Mouse (Mus musculus) NIH3T3 (cell line): ENCODE results near the gene Myo1e.

Source experiments
- DNase-seq: peaks from one replicate; pipeline ENCODE4 v3.0.0-alpha.2; 2012; ENCODE audit warnings: low read depth

Gene Myo1e

DNA sequence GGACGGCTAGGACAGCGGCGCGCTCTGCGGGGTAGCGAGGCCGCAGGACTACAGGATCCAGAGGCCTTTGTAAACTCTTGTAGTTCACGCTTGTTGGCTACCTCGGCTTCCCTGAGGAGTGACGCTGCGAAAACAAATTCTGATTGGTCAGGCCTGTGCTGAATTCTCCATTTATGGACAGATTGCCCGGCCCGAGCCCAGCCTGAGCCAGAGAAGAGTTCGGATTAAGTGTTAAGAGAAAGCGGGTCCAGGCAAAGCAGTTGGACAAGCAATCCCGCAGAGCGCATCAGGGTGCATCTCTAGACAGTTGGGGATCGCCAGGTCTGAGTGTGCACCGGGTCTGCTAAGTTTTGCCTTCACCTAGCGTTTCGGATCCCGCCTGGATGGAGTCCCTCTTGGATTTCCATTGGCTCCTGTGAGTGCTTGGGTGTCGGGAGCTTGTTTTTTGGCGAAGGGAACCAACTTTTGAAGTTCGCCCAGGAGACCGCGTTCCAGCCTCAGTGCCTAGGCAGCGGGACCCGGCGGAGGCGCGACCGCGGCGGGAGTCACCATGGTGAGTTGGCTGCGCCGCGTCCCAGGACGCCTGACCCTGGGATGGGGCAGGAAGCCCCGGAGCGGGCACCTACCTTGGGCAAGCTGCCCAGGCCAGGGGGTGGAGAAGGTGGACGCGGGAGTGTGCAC lies at the start of gene Myo1e:
Myo1e (plus strand) TSS at position 200 of the 681 bp plus-strand sequence.
- peak; percentile 95 for DNase-seq

DNA sequence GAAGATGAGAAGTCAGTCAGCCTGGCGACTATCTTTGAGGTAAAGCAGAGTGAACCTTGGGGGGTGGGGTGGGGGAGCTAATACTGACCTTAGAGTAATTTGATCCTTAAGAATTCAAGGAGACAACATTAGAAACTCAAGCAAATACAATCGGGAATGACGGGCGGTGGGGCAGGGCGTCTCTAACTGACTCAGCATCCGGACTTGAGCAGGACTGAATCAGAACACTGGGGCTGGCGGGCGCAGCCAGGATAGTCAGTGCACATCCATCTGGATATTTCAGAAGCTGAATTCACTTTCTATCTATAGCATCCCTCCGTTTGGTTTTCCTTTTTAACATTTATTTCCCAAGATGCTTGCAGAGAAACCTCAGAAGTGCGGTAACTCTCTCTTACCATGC lies 47.1 kb upstream of the Myo1e start:
- no peak for DNase-seq

DNA sequence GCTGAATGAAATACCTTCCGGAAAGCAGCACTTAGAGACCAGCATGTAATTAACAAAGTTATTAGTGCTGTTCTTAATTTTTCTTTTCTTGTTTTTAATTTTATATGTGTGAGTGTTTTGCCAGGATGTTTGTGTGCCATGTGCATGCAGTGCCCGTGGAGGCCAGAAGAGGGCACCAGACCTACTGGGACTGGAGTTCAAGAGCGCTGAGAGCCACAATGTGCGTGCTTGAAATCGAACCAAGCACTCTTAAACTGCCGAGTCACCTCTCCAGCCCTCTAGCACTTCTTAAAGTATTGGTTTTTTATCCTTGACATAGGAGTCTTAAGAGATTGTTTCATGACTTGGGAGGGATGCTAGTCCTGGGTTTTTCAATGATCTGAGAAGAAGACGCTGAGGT lies 38.2 kb upstream of the Myo1e start:
- DNase-seq, result peak; percentile 14

DNA sequence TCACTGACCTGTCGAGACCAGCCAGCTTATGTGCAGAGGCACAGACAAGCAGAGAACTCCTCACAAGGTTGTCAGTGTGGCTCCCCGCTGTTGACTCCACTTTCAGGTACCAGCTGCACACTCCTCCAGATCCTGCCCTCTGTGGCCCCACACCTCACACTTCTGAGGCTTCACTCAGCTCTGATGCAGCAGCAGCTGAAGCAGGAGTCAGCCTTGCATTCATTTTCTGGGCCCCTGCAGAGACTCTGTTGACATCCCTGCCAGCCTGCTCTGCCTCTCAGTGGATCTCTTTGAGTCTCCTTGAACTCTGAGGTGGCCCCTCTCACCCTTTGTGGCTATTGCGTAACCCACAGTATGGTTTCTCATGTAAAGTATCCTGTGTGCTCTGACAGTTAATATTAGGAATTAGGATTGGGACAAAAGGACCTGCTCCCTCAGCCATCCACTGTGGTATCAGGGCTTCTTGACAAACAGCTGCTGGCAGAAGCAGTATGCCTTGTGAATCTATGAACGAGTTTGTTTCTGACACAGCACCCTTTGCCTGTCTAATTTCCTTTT lies 32.8 kb upstream of the Myo1e start:
- DNase-seq, result peak; percentile 10

DNA sequence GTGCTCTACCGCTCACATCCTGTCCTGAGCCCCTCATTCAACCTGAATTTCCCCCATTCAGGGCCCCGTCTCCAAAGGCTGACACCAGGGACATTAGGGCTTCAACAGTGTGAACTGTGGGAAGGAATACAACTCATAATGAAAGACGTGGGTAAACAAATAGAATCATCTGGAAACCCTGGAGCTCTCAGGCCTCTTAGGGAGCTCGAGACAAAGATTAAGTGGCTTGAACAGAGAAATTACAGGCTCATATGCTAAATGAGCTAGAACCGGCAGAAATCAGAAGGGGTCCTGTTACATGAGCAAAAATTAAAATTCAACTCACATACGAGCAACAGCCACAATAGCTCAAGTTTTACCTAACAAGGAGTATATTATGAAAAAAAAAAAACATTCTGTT lies 32.3 kb upstream of the Myo1e start:
- no peak for DNase-seq

DNA sequence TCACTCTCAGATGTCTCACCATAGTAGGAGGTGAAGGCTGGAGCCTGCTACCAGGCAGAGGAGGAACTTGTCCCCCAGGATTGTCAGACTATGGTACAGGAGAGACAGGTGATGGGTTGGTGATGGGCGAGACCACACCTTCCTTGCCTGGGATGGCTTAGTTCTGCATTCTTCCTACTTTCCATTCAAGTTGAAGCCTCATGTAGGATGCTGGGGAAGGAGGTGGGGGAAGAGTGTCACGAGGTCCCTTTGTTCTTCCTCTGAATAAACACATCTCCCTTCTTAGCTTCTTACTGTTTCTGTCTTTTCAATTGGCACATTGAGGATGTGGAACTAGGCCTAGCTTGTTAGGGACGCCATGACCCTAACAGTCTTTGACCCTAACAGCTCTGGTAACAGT lies 30.9 kb upstream of the Myo1e start:
- DNase-seq, result no peak

DNA sequence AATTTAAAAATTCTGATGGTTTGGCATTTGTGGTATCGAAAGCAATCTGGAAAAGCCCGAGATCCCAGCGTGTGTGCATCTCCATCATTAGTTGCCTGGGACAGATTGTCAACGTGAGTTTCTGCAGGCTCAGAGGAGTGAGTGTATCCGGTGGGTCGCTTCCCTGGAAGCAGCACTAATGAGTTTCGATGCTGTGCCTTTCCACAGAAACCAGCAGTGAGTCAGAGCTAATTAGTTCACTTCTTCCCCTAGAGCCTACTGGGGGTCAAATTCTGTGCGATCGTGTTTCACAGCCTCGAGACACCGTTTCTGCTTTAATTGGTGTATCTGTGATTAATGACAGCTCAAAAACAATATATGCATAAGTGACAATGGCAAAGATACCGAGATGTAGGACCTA lies 25.4 kb upstream of the Myo1e start:
- DNase-seq, result no peak

DNA sequence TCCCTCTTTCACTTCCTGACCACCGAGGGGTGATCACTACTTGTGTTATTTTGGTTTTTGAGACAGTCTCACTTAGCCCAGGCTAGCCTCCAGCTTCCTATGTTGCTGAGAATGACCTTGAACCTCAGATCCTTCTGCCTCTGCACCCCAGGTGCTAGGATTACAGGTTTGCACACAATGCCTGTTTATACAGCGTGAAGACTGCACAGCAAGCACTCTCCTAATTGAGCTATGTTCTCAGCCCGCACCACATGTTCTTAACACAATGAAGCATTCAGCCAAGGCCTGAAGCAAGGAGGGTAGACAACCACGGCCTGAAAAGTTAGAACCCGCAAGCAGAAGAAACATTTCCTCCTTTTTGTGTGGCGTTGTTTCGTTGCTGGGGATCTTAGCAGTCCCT lies 24.5 kb upstream of the Myo1e start:
- no peak for DNase-seq

DNA sequence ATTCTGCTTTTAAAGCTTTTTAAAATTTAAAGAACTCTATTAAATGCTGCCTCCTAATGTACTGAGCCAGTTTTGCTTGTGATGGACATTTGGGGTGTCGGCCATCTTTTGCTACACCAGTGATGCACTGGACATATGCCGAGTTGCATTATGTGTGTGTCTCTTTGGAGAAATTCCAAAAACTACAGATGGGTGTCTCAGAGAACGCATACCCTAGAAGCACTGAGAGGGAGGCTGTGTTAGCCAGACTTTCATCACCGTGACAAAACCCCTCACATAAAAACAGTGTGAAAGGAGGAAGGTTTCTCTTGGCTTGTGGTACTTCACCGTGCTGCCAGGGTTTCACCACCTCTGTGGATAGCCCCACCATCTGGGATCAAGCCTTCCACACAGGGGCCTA lies 14.8 kb upstream of the Myo1e start:
- DNase-seq, result no peak

DNA sequence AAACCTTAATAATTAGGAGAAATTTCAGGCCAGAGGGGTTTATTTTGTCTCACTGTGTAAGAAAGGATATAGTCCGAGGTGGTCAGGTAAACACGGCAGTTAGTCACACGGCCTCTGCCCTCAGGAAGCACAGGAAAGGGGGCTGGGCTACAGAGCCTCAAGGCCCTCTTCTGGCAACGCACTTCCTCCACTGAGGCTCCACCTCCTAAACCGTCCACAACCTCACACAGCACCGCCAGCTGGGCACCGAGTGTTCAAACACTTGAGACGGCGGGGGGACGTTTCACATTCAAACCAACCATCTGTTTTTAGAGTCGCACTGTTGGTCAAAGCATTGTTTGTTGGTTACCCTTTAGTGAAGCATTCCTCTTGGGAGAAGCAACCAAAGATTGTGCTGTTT lies 12.5 kb upstream of the Myo1e start:
- no peak for DNase-seq

DNA sequence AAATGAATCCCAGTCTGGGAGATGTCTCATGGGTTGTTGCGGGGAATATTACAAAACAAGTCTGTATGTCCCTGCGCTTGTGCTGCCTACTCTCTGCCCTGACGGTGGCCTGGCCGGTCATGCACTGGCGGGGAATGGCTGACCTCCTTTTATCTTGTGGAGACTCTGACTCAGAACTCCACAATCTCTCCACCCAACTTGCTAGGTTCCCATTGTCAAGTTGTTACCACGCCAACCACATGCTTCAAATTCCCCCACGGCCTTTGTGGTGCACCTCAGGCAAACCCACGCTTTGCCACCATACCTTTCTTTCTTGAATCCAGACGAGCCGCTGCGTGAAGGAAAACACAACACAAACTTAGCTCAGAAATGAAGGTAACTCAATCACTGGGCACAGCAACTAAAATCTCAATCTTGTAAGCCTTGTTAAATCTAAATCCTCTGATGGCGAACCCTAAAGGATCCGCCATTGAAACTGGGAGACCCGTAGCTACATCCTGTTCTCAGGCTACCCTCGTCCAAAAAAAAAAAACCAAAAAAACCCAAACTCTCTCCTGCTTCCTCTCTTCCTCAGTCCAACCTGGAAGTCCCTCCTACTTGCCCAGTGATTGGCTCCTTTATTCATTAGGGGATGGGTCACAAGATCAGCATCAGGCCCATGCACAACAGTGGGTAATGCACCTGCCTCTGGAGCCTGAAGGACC lies 10.0 kb upstream of the Myo1e start:
- no peak for DNase-seq

DNA sequence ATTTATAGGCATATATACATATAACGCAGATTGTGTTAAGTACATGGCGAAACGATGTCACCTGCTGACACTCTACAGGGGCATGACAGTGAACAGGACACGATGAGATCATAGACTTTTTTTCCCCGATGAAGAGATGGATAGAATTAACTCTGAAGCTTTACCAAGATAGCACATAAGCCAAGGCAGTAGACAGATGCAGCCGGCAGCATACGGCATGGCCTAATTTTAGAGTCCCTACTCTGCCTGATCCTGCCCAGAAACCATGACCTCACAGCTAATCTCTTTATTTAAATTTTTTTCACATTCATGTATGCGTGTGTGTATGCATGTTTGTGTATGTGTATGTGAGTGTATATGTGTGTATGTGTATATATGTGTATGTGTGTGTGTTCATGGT lies 9.2 kb upstream of the Myo1e start:
- no peak for DNase-seq

DNA sequence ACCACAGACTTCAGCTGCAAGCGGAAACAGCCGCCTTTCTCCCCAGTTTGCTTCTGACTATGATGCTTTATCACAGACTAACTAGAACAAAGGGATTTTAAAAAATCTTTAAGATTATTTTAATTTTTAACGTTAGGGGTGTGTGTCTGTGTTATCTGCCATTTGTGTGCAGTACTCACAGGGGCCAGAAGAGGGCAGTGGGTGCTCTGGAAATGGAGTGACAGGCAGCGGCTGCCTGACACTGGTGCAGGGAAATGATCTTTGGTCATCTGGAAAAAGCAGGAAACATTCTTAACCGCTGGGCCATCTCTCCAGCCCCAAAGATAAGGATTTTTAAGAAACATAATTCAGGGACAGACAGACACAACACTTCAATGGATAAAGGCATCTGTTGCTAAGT lies 4.4 kb upstream of the Myo1e start:
- DNase-seq, result peak; percentile 60

DNA sequence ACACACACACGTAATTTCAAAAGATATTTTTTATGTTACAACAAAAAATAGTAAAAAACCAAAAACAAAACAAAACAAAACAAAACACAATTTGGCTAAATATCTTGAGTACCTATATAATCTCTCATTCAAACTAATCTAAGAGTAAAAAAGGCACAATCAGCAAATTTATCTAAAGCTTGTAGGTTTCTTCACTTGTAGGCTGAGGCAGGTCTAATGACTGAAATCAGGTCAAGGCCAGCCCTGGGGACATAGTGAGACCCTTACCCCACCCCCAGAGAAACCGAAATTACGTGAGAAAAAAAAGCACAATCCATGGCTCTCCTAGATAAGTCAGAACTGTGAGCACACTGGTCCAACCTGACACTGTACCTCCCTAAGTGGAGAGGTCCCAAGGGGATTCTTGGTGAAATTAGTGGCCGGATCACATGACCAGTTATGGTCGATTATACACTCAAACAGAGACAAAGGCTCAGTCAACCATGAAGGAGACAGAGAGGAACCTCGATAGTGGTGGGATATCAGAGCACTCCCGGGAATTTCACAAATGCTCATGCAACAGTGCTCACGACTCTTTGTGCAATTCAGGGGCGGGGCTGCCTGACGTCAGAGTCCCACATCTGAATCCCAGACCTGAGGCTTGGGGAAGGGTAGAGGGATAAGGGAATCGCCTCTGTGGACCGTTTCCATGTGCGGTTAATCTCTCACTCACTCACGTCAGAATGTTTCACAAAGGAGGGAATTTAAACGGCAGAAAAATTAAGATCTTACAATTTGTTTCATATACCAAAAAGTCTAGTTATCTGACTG lies 3.7 kb upstream of the Myo1e start:
- no peak for DNase-seq

DNA sequence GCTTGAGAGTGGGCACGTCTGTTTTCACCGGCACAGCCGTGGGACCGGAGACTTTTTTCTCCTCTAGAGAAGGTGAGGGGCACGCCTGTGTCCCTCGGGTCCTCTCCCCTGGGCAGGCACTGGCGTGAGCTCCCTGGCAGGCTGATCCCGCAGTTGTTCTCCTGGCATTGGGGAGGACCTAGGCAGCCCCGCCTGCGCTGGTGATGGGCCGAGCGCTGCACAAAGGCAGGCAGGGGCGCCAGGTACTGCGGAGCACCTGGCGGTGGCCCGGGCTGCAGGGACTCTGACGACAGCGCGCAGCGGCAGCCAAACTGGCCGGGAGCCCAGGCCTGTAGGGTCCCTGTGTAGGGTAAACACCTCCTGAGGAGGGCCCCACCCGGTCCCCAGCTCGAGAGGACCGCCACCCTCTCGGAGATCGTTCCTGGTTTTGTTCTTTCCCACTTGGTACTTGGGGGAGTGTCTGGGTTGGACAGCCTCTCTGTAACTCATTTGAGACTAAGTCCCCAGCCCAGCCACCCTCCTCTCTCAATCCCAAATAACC lies 901 bp downstream of the Myo1e start:
- peak; percentile 48 for DNase-seq

DNA sequence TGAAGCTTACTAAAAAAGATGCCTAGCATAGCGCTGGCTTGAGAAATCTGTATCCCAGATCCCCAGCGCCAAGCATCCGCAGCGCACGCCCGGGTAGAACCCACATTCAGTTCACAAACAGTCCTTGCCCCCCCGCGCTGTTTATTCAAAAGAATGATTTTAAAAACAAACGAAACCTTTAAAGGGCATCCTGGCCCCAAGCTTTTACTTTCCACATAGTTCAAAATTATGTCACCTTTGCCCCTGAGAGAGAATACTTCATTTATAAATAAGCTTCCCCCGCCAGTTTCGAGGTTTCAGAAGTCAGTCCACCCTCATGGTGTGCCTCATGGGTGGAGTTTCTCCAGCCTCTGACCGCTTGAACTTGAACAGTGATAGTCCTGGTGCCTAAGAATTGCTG lies 1.6 kb downstream of the Myo1e start:
- peak; percentile 58 for DNase-seq

DNA sequence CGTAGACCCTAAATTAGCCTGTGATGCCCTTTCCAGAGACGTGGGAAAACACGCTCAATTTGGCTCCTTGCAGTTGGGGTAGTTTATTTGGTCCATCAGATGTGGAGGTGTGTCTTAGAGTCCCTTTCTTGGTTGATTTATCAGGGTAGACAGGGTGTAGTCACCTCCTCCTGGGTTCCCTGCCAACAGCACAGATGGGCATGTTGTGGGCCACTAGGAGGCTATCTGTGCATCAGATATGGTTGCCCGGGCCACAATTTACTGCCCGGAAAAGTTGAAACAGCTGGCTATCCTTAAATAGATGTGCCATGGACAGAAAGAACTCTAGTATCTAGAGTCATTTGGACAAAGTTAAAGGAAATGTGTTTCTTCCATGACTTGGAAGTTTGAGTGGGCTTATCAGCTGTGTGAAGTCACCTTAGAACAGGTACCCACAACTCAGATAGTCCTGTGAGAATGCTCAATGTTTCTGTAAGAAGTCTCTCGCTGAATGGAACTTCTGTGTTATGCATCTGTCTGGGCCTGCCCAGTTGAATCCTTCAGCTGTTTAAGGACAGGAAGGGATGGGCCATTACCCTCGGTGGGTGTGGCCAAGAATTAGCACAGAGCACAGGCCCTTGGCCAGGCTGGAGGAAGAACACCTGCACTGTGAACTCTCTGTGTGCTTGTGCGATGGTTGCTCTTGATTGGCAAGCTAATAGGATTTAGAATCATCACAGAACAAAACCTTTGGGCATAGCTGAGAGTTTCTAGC lies 2.3 kb downstream of the Myo1e start:
- peak; percentile 58 for DNase-seq

DNA sequence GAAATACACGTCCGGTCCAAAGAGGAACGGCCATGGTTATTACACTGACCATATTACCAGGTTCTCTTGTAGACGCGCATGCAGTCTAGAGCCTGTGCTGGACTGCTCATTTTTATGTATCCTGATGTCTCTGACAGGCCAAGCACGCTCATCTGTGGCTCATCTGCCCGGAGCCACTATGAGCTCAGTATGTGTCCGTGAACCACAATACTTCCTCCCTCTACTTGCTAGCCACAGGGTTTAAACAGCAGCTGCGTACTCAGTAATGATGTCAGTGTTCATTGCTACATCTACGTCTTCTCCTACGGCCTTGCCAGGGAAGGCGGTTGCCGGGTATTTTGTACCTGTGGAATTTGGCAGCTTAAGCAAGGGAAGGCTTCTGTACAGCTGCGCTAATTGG lies 4.5 kb downstream of the Myo1e start:
- DNase-seq, result no peak

DNA sequence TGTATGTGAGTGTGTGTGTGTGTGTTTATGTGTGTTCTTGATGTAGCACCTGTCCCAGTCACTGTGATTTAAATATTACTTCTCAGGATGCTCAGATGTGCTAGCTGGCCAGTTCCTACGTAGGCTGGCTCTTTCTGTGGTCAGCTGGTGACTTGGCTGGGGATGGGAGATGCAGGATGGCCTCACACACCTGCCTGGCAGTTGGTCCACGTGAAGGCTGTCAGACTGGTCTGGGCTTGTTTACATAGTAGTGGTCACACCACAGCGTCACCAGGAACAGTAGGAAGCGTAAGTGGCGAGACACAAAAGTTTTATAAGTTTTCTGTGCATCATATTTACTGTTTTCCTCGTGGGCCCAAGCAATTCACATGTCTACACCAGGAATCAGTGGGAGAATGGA lies 9.4 kb downstream of the Myo1e start:
- no peak for DNase-seq

DNA sequence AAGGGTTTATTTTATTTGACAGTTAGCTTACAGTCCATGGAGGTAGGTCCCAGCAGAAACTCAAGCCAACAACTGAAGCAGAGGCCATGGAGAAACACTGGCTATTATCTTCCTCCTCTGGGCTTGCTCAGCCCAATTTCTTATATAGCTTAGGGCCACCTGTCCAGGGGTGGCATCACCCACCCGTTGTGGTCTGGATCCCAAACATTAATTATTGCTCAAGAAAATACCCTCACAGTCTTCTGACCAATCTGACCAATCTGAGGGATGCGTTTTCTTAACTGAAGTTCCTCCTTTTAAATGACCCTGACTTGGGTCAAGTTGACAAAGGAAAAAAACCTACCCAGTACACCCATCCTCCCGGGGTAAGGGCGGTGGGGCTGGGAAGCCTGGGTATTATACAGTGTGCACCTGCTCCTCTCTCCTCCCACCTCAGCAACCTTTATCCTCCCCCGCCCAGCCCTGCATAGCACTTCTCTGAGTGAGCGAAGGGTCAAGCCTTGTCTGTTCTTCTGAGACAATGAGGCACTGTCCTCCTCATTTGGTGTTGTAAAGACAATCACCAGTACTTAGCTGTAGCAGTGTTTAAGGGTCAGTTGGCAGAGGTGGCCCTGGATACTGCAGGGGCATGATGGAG lies 12.3 kb downstream of the Myo1e start:
- no peak for DNase-seq

DNA sequence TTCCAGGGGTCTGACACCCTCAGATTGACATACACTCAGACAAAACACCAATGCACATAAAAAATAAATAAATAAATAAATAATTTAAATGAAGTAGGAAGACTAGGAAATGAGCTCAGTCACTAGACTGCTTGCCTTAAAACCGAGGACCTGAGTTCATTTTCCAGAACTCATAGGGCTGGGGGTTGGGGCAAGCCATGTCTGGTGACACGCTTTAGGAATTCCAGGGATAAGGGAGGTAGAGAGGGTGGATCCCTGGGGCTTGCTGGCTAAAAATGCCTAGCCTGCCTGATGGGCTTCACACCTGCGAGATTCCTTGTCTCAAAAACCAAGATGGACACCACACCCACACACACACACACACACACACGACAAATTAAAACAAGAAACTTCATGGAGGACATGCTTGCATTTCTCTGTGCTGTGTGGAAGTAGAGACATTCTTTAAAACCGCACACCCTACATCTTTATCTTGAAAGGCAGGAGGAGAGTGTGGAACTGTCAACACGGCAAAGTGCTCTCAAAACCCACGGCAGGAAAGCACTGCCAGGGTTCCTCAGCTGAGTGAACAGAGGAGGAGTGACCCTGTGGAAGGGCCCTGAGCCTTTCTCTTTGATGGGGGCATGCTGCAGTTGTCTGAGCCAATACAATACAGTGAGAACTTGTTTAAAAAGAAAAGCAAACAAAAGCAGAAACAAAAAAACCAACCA lies 13.5 kb downstream of the Myo1e start:
- DNase-seq, result no peak
